Mouse (Mus musculus) kidney, postnatal 36 days (tissue): ENCODE results near the gene Gabpb2.
"Not testable (repeated sequence)": the region's sequence is repeated elsewhere in the genome, so short reads cannot be mapped to it uniquely, and the experiment has no call there.

Experiments used
- DNase-seq, 2 experiments: peaks; one replicate each; pipeline ENCODE4 v3.0.0; 2021 to 2022; ENCODE audit warnings: mixed read lengths in 2 of 2

Gene Gabpb2

DNA sequence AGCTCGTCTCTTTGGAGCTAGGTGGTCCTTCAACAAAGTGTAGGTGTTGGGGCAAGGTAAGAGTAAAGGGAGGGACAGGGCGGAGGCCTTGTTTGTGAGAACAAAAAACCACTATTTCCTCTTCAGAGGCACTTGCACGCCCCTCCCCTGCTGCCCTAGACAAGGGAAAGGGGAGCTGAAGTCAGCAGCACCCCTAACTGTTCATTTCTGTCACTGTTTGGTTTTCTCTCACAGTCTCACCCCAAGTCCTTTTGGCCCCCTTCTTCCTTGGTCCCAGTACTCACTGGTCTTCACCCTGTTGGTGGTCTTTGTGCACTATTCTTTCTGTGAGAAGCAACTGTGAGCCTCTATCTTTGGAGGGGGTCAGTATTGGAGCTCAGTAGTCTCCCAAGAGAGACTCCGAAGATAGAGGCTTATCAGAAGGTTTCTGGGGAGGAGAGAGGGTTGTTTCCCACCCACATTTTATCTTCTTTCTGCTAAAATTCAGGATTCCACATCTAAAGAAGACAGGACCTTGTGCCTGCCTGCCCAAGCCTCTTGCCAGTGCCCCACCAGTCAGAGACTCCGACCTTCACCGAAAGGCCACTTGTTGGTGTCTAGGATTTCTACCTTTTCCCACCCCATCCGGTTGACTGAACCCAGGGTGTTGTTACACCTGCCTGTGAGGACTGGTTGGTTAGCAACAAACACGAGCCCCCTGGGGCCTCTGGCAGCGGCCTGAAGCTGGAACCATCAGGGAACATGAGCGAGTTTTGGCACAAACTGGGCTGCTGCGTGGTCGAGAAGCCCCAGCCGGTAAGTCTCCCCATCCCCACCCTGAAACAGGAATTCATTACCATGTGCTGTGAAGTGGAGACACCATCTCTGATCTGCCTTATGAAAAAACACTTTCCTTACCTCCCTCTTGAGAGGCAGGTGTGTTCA is 13.8 kb upstream of the Gabpb2 start, which contains the start of gene Mllt11:
TSS of gene Mllt11 (minus strand) at position 874 of the 924 bp plus-strand sequence.
- DNase-seq = peak; percentile 41 to 48

DNA sequence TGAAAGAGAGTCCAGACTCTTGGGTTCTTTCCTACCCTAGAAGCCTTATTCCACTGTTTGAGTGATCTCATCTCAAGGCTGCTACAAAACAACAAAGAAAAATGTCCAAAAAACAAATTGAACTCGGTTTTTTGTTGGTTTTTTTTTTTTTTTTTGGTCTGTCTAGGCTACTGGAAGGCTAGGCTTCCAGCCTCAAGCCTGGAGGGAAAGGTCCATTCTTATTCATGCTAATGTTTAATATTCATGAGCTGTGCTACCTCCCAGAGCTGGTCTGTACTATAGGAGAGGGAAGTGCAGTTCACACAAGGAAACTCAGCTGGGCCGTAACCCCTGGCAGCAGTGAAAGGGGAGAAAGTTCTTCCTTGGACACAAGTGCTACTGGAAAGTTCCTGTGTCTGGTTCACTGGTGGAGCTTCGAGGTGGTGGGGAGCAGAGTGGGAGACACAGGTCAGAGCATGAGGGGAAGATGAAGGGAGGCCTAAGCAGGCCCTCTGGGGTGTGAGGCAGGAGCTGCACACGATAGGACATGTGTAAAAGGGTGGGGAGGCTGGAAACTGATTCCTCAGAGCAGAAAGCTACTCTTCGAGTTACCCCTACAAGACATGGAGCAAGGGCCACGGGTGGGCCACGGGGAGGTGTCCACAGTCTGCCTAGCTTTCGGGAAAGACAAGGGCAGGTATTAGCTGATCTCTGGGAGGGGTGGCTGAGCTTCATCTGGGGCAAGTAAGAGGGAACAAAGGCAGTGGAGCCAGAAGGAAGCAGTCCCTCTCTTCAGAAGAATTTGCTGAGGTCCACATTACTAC is 13.0 kb upstream of the Gabpb2 start:
- peak; percentile 55 to 67 for DNase-seq

DNA sequence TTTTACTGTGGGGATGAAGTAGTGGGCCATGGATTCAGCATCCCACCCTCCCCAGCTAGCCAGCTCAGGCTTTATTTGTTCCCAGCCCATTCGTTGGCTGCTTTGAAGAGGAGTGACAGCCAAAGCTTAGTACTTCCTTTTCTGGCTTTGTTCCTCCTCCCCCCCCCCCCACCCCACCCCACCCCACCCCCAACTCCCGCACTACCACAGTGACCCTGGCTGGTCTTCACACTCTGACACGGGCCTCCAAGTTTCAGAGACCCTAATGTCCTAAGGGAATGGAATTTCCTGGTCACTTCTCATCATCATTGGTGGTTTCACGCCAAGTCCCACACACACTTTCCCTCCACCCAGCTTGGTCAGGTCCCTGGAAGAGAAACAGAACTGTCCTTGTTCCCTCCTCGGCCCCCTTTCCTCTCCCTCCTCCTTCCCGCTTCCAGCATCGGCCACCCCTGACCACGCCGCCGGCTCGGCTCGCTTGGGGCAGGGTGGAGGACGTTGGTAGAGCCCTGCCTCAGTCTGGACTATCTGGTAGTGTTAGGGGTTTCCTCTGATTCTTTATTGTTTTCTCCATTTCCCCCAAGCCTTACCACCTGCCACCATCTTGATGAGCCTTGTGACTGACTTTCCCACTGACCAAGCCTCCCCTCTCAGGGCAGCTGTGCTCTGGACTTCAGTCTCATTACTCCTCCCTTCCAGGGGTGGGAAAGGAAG is 12.2 kb upstream of the Gabpb2 start:
- peak; percentile 71 to 80 for DNase-seq

DNA sequence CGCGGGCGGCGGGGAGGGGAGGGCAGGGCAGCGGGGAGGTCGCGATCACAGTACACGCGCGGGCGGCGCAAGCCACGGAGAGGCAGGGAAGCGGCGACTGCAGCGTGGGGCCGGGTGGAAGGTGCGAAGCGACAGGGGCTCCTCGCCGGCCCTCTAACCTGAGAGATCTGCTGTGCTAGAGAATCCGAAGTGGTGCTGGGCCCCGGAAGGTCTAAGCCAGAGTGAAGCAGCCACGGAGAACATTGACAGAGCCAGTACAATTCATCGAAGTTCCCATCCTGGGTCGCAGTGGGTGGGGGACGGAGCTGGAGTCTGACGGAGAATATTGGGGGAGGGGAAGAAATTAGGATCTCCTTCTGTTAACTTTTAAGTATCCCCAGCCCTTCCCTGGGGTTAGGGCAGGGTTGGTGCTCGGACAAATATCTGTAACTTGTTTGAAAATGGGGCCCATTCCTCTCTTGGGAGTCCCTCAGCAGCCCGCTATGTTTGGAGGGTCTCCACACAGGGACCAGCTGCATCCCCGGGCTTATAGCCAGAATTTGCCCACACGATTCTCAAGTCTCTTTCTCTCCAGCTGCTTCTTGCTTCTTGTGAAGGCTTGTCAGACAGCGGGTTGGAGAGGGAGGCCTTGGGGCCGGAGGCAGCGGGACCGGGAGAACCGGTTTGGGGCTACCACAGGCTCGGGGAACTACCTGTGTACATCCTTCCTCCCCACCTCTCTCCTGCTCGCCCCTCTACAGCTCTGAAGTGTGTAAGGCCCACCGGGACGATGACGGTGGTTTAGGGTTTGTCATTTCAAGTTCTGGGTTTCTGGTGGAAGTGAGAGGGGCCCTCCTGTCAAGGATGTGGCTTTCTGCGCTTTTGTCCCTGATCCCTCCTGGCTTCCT is 11.4 kb upstream of the Gabpb2 start:
- DNase-seq = peak; percentile 47 to 68

DNA sequence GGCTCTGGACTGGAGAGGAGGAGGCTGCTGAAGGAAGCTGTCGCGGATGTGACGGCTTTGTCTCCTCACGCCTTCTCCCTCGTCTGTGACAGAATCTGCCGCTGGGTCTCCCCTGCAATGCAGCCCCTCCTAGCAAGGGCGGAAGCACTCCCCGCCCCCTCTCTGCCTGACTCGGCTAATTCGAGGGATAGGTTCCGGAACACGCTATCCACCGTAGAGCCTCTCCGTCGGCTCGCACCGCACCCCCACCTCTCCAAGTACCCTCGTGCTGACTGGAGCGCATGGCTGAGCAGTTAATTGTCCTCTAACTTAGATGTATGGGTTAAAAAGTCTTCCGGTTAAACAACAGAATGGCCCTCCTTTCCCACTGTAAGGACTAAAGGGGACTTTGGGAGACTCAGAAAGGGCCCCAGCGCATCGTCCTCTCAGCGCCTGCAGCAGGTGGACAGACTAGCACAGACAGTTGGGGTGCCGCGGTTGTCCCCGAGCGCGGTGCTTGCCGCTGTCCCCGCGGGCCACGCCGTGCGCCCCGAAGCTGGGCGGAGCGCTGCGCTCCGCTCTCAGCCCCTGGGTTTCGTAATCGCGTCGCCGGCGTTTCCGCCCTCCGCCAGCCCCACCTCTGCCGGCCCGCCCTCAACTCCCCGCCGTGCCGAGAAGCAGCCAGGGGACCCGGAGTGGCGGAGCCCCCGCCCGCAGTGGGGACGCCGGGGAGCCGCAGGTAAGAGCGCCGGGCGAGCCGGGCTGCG is 10.6 kb upstream of the Gabpb2 start, which contains the start of gene Cdc42se1:
TSS of gene Cdc42se1 (plus strand) at position 585 of the 746 bp plus-strand sequence.
- DNase-seq = peak; percentile 88 to 92

GRCm38 (mm10) chr3:95227214-95227613 is 9.5 kb upstream of the Gabpb2 start:
- no peak for DNase-seq

DNA sequence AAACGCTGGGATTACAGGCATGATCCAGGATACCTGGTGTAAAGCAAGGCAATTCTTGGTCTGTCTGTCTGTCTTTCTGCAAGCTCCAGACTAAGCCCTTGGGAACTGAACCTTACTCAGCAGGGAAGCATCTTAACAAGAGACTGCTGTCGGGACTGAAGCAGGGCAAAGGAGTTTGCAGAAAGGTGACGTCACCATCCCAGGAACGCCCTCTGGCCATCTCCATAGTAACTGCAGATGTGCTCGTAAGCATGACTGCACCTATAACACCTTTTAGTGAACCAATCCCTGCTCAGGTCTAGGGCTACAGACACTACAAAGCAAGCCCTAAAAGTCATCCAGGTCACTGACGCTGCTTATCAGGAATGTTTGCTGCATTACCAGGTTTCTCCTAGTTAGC is 6.6 kb upstream of the Gabpb2 start:
- DNase-seq = peak; percentile 69 to 77

- DNase-seq = no peak
Observed at GRCm38 (mm10) chr3:95223041-95223440, 5.3 kb upstream of the Gabpb2 start.

GRCm38 (mm10) chr3:95218466-95219137 is 886 bp upstream of the Gabpb2 start:
- peak in 1 of 2 experiments; percentile 61 for DNase-seq

- no peak for DNase-seq
Observed at GRCm38 (mm10) chr3:95216655-95217254, 961 bp downstream of the Gabpb2 start.

GRCm38 (mm10) chr3:95213609-95213975 is 4.1 kb downstream of the Gabpb2 start:
- no peak for DNase-seq

- not testable (repeated sequence) for DNase-seq
Observed at GRCm38 (mm10) chr3:95212889-95213608, 4.7 kb downstream of the Gabpb2 start.

DNA sequence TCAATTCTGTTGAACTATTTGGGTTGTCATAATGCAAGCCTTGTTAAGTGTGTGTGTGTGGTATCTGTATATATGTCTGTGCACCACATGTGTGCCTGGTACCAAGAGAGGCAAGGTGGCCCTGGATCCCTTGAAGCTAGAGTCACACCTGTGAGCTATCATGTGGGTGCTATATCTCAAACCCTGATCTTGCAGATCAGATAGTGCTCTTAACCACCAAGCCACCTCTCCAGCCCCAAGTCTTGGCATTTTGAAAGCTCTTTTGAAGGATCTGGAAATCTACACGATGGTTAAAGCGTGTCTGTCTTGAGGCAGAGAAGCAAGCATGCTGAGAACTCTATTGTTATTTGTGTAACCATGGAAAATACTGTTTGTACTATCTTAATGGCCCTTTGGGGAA is 7.1 kb downstream of the Gabpb2 start:
- no peak for DNase-seq

DNA sequence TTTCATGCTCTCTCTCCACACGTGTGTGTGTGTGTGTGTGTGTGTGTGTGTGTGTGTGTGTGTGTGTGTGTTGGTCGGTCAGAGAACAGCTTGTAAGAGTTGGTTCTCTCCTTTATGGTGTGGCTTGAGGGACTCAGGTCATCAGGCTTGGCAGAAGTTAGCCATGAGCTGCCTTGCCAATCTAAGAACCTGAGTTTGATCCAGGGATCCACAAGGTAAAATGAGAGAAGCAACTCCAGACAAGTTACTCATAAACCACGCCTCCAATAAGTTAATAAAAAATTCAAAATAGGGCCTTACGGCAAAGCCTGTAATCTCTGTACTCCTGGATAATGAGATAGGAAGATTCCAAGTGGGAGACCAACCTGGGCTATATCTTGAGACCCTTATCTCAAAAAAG is 9.4 kb downstream of the Gabpb2 start:
- DNase-seq = peak in 1 of 2 experiments; percentile 13

DNA sequence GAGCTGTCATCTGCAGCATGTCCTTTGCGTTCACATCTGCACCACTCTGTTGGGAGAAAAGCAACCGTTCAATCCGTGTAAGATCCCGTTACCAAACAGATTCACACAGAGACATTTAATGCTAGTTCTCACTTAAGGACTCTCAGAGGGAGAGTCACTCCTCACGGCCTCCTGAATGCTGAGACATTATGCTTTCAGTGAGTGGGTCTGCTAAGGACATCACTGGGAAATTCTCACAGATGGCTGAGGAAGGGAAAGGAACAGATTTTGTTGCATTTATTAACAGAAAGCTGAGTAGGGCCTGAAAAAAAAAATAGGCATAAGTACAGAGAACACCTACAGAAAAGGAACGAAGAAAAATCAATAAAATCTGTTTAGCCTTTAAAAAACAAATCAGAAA is 13.8 kb downstream of the Gabpb2 start:
- DNase-seq = no peak

DNA sequence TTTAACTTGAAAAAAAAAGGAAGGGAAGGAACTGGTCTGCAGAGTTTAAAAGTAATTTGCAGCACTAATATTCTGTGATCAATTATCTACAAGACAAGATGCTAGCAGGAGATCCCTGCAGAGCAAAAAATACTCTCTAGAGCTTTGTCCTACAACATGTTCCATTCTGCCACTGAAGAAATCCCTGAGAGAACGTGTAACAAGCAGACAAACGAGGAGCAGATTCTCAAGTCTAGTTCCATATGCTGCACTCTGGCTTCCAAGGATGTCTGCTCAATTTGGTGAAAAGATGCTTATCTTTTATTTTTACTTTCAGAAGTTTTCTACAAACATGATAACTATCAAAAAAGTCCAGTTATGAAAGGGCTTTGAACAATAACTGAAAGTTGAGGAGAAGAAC is 17.2 kb downstream of the Gabpb2 start:
- no peak for DNase-seq

DNA sequence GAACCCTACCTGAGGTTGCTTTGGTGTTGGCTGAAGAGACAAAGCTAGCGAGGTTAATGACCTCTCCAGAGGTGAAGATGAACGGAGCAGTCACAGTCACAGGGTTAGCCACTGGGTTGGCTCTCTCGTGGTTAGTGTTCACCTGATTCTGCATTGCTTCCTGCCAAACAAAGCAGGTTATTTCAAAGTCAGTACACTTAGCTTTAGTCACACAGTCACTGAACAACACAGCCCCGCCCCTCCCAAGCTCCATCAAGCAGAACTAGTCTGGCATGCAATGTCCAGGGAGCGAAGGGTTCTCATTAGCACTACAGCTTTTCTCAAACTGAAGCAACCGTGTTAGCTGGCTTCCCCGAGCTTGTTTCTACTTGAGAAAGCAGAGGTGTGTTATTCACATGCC is 17.6 kb downstream of the Gabpb2 start:
- DNase-seq = peak; percentile 92 to 96

GRCm38 (mm10) chr3:95199101-95199500 is 18.6 kb downstream of the Gabpb2 start:
- peak; percentile 11 to 14 for DNase-seq

- DNase-seq = no peak
Observed at GRCm38 (mm10) chr3:95195772-95196171, 21.9 kb downstream of the Gabpb2 start.
